Mouse (Mus musculus): ENCODE measurements at regions not wholly inside any gene's neighbourhood (a gene's known extent, or its start where the extent isn't known, plus 50 kb on each side); places are given as distances from the start of the nearest gene placed in this dataset.

- no peak for DNase-seq (ENCODE audit: low spot score in 2 of 2)
These were observed 50.8 kb upstream of the Ptpn13 start for GRCm38 (mm10) chr5:103374162-103374561.

- no peak for DNase-seq (ENCODE audit: low spot score in 2 of 2)
These were observed 51.9 kb upstream of the Ptpn13 start for GRCm38 (mm10) chr5:103373089-103373488.

GRCm38 (mm10) chr5:103370456-103370855 lies 54.5 kb upstream of the Ptpn13 start:
- DNase-seq (ENCODE audit: low spot score in 2 of 2) = no peak

- no peak for DNase-seq (ENCODE audit: low spot score in 2 of 2)
These were observed 56.0 kb upstream of the Ptpn13 start for GRCm38 (mm10) chr5:103368993-103369392.

- DNase-seq (ENCODE audit: low spot score in 2 of 2) = no peak
These were observed 57.8 kb upstream of the Ptpn13 start for GRCm38 (mm10) chr5:103367201-103367671.

GRCm38 (mm10) chr5:103365700-103366448 lies 59.1 kb upstream of the Ptpn13 start:
- no peak for DNase-seq (ENCODE audit: low spot score in 2 of 2)

GRCm38 (mm10) chr5:103364791-103365699 lies 59.9 kb upstream of the Ptpn13 start:
- DNase-seq (ENCODE audit: low spot score in 2 of 2) = no peak

- DNase-seq (ENCODE audit: low spot score in 2 of 2) = no peak
These were observed 64.2 kb upstream of the Ptpn13 start for GRCm38 (mm10) chr5:103360775-103361247.

- no peak for DNase-seq (ENCODE audit: low spot score in 2 of 2)
These were observed 64.6 kb upstream of the Ptpn13 start for GRCm38 (mm10) chr5:103360360-103360759.

GRCm38 (mm10) chr5:103357558-103357957 lies 67.4 kb upstream of the Ptpn13 start:
- DNase-seq (ENCODE audit: low spot score in 2 of 2) = no peak

- no peak for DNase-seq (ENCODE audit: low spot score in 2 of 2)
These were observed 68.5 kb upstream of the Ptpn13 start for GRCm38 (mm10) chr5:103356500-103356899.

GRCm38 (mm10) chr5:103355372-103356300 lies 69.4 kb upstream of the Ptpn13 start:
- DNase-seq (ENCODE audit: low spot score in 2 of 2) = peak; percentile 46 to 54

GRCm38 (mm10) chr5:103343869-103344268 lies 81.1 kb upstream of the Ptpn13 start:
- DNase-seq (ENCODE audit: low spot score in 2 of 2) = no peak

- no peak for DNase-seq (ENCODE audit: low spot score in 2 of 2)
These were observed 83.5 kb upstream of the Ptpn13 start for GRCm38 (mm10) chr5:103341456-103341855.

GRCm38 (mm10) chr5:103340626-103341025 lies 84.4 kb upstream of the Ptpn13 start:
- DNase-seq (ENCODE audit: low spot score in 2 of 2) = no peak

GRCm38 (mm10) chr5:103336689-103337490 lies 88.1 kb upstream of the Ptpn13 start:
- no peak for DNase-seq (ENCODE audit: low spot score in 2 of 2)

- no peak for DNase-seq (ENCODE audit: low spot score in 2 of 2)
These were observed 88.9 kb upstream of the Ptpn13 start for GRCm38 (mm10) chr5:103335916-103336688.

GRCm38 (mm10) chr5:103326412-103326811 lies 98.6 kb upstream of the Ptpn13 start:
- DNase-seq (ENCODE audit: low spot score in 2 of 2) = no peak

- no peak for DNase-seq (ENCODE audit: low spot score in 2 of 2)
These were observed 104.7 kb upstream of the Ptpn13 start for GRCm38 (mm10) chr5:103320341-103320740.
